Mouse (Mus musculus): Measurements from ENCODE around the gene Zfp212. TPM values are rescaled to one million over a fixed set of nuclear protein-coding genes. Genes with fewer than 3 reads are reported as not detected.

Gene Zfp212
- 19.6 and 20.2 TPM in 2 replicates for polyA plus RNA-seq (2016; fragmentation: Nextera tagmentation; extraction: Ambion mirVana)

- peak within 1 kb of the TSS; percentile 86 for H3K4me3 ChIP-seq
- no peaks in the 10 kb centered on the region for H3K9me3 ChIP-seq
- peak; percentile 91 for DNase-seq (ENCODE audit: extremely low spot score, low spot score)
- WGBS: under 1% methylated on average over 67 of the region's 67 CpGs
- H3K4me1 ChIP-seq: peaks cover 19% of the 10 kb centered on the region
- peaks cover 2% of the 10 kb centered on the region; the same call in 1 of the 2 replicates for H3K36me3 ChIP-seq (replicated peaks)
- H3K27me3 ChIP-seq (ENCODE audit: poor library complexity, severe bottlenecking): no peaks in the 10 kb centered on the region
- H3K27ac ChIP-seq: peak within 1 kb of the TSS; percentile 96
Measured at GRCm38 (mm10) chr6:47920447-47921340, at the start of gene Zfp212. Gene Zfp212, plus strand, starts transcription at chr6:47920476.

- no peak overlapping the region for H3K4me3 ChIP-seq
- 88% methylated on average over 5 of the region's 5 CpGs for WGBS
Measured at GRCm38 (mm10) chr6:47872266-47872665, 48.0 kb upstream of the Zfp212 start.

GRCm38 (mm10) chr6:47877058-47877457 is 43.2 kb upstream of the Zfp212 start, which contains the start of gene Zfp282:
Gene Zfp282, plus strand, starts transcription at chr6:47877204.
- no peaks in the 10 kb centered on the region for H3K9me3 ChIP-seq
- H3K27me3 ChIP-seq (ENCODE audit: poor library complexity, severe bottlenecking): no peaks in the 10 kb centered on the region
- H3K4me1 ChIP-seq: peaks cover 23% of the 10 kb centered on the region
- peak within 1 kb of the TSS; percentile 92 for H3K4me3 ChIP-seq
- peaks cover 27% of the 10 kb centered on the region for H3K36me3 ChIP-seq (replicated peaks)
- H3K27ac ChIP-seq: peak within 1 kb of the TSS; percentile 98
- no peak for DNase-seq (ENCODE audit: extremely low spot score, low spot score)
- 7% methylated on average over 9 of the region's 9 CpGs for WGBS

More at GRCm38 (mm10) chr6:47872266-47872665, 48.0 kb upstream of the Zfp212 start:
- Histone ChIP-seq H3K9me3 (no peaks in the 10 kb centered on the region), H3K36me3 (replicated peaks) (peaks cover 17% of the 10 kb centered on the region), H3K4me1 (0 out of 2 replicates have a peak, but pooled peaks cover 1% of the 10 kb centered on the region), H3K27ac (no peak overlapping the region), H3K27me3 (ENCODE audit: poor library complexity, severe bottlenecking) (no peaks in the 10 kb centered on the region)
- DNase-seq (ENCODE audit: extremely low spot score, low spot score): no peak

GRCm38 (mm10) chr6:47877461-47878132 is 42.7 kb upstream of the Zfp212 start:
- Histone ChIP-seq H3K9me3 (no peaks in the 10 kb centered on the region), H3K27me3 (ENCODE audit: poor library complexity, severe bottlenecking) (no peaks in the 10 kb centered on the region), H3K4me3 (peak overlapping the region; percentile 92), H3K36me3 (replicated peaks) (peaks cover 32% of the 10 kb centered on the region), H3K27ac (peak overlapping the region; percentile 98), H3K4me1 (peaks cover 23% of the 10 kb centered on the region)
- under 1% methylated on average over 70 of the region's 71 CpGs for WGBS
- DNase-seq (ENCODE audit: extremely low spot score, low spot score): peak; percentile 92

GRCm38 (mm10) chr6:47878133-47878514 is 42.2 kb upstream of the Zfp212 start:
- Histone ChIP-seq H3K27ac (peak overlapping the region; percentile 98), H3K27me3 (ENCODE audit: poor library complexity, severe bottlenecking) (no peaks in the 10 kb centered on the region), H3K4me3 (peak overlapping the region; percentile 92), H3K4me1 (peaks cover 23% of the 10 kb centered on the region), H3K36me3 (replicated peaks) (peaks cover 38% of the 10 kb centered on the region), H3K9me3 (no peaks in the 10 kb centered on the region)
- under 1% methylated on average over 11 of the region's 11 CpGs for WGBS
- DNase-seq (ENCODE audit: extremely low spot score, low spot score): no peak

- no peaks in the 10 kb centered on the region for H3K27me3 ChIP-seq (ENCODE audit: poor library complexity, severe bottlenecking)
- H3K9me3 ChIP-seq: no peaks in the 10 kb centered on the region
- H3K27ac ChIP-seq: peak overlapping the region; percentile 98
- WGBS: 58% methylated on average over 3 of the region's 3 CpGs
- no peak for DNase-seq (ENCODE audit: extremely low spot score, low spot score)
- H3K4me3 ChIP-seq: peak overlapping the region; percentile 92
- H3K4me1 ChIP-seq: peaks cover 23% of the 10 kb centered on the region
- peaks cover 42% of the 10 kb centered on the region for H3K36me3 ChIP-seq (replicated peaks)
Measured at GRCm38 (mm10) chr6:47878593-47878992, 41.7 kb upstream of the Zfp212 start.

GRCm38 (mm10) chr6:47879049-47879716 is 41.1 kb upstream of the Zfp212 start:
- no peaks in the 10 kb centered on the region for H3K9me3 ChIP-seq
- H3K27me3 ChIP-seq (ENCODE audit: poor library complexity, severe bottlenecking): no peaks in the 10 kb centered on the region
- H3K27ac ChIP-seq: peak overlapping the region; percentile 98
- peaks cover 48% of the 10 kb centered on the region for H3K36me3 ChIP-seq (replicated peaks)
- peaks cover 23% of the 10 kb centered on the region for H3K4me1 ChIP-seq
- DNase-seq (ENCODE audit: extremely low spot score, low spot score): no peak
- H3K4me3 ChIP-seq: peak overlapping the region; percentile 92
- WGBS: 80% methylated on average over 4 of the region's 4 CpGs

GRCm38 (mm10) chr6:47880166-47880565 is 40.1 kb upstream of the Zfp212 start:
- H3K27ac ChIP-seq: 0 out of 2 replicates have a peak overlapping the region, but pooled peaks have one; percentile 16
- no peaks in the 10 kb centered on the region for H3K27me3 ChIP-seq (ENCODE audit: poor library complexity, severe bottlenecking)
- peaks cover 58% of the 10 kb centered on the region for H3K36me3 ChIP-seq (replicated peaks)
- no peaks in the 10 kb centered on the region for H3K9me3 ChIP-seq
- 98% methylated on average over 10 of the region's 10 CpGs for WGBS
- DNase-seq (ENCODE audit: extremely low spot score, low spot score): no peak
- H3K4me3 ChIP-seq: no peak overlapping the region
- H3K4me1 ChIP-seq: peaks cover 23% of the 10 kb centered on the region

GRCm38 (mm10) chr6:47888812-47889383 is 31.4 kb upstream of the Zfp212 start:
- H3K9me3 ChIP-seq: no peaks in the 10 kb centered on the region
- H3K36me3 ChIP-seq (replicated peaks): peaks cover 97% of the 10 kb centered on the region
- no peak for DNase-seq (ENCODE audit: extremely low spot score, low spot score)
- WGBS: 90% methylated on average over 8 of the region's 8 CpGs
- H3K27me3 ChIP-seq (ENCODE audit: poor library complexity, severe bottlenecking): no peaks in the 10 kb centered on the region
- no peak overlapping the region for H3K4me3 ChIP-seq
- H3K4me1 ChIP-seq: no peaks in the 10 kb centered on the region
- H3K27ac ChIP-seq: no peak overlapping the region

- H3K27me3 ChIP-seq (ENCODE audit: poor library complexity, severe bottlenecking): peaks cover 26% of the 10 kb centered on the region
- H3K4me1 ChIP-seq: peaks cover 3% of the 10 kb centered on the region
- 94% methylated on average over 6 of the region's 6 CpGs for WGBS
- peaks cover 80% of the 10 kb centered on the region for H3K36me3 ChIP-seq (replicated peaks)
- DNase-seq (ENCODE audit: extremely low spot score, low spot score): no peak
- H3K27ac ChIP-seq: no peak overlapping the region
- peaks cover under 1% of the 10 kb centered on the region; the same call in 1 of the 2 replicates for H3K9me3 ChIP-seq
- H3K4me3 ChIP-seq: no peak overlapping the region
Measured at GRCm38 (mm10) chr6:47899416-47899815, 20.9 kb upstream of the Zfp212 start.

- 86% methylated on average over 4 of the region's 4 CpGs for WGBS
- no peak overlapping the region for H3K27ac ChIP-seq
- H3K4me3 ChIP-seq: no peak overlapping the region
- peaks cover 97% of the 10 kb centered on the region for H3K36me3 ChIP-seq (replicated peaks)
- peaks cover 49% of the 10 kb centered on the region for H3K27me3 ChIP-seq (ENCODE audit: poor library complexity, severe bottlenecking)
- peaks cover 4% of the 10 kb centered on the region; the same call in 1 of the 2 replicates for H3K9me3 ChIP-seq
- peaks cover 9% of the 10 kb centered on the region for H3K4me1 ChIP-seq
- DNase-seq (ENCODE audit: extremely low spot score, low spot score): no peak
Measured at GRCm38 (mm10) chr6:47903587-47903986, 16.7 kb upstream of the Zfp212 start.

- peaks cover 49% of the 10 kb centered on the region for H3K27me3 ChIP-seq (ENCODE audit: poor library complexity, severe bottlenecking)
- peaks cover 89% of the 10 kb centered on the region for H3K36me3 ChIP-seq (replicated peaks)
- peak overlapping the region; percentile 20 for H3K4me3 ChIP-seq
- peaks cover 4% of the 10 kb centered on the region; the same call in 1 of the 2 replicates for H3K9me3 ChIP-seq
- DNase-seq (ENCODE audit: extremely low spot score, low spot score): no peak
- peaks cover 9% of the 10 kb centered on the region for H3K4me1 ChIP-seq
- 18% methylated on average over 19 of the region's 19 CpGs for WGBS
- H3K27ac ChIP-seq: no peak overlapping the region
Measured at GRCm38 (mm10) chr6:47904361-47904760, 15.9 kb upstream of the Zfp212 start.
